Comparison of ENCODE assay signal across 9 mouse cellular contexts in genomic region chr7:25274571-25274970, GRCm38 (mm10). TPM values are rescaled to one million over a fixed set of nuclear protein-coding genes. Genes with fewer than 3 reads are reported as not detected.
DNase-seq lines count a peak whose midpoint lies in the region; ATAC-seq and TF ChIP-seq lines count a peak whose summit lies in the region.
"Had no signal": no experiment of that assay in that cellular context is flagged by ENCODE, and none has a peak within 500 bp of the region (broad histone marks: within the 10 kb centered on the region; RNA-seq: fewer than 3 reads in every experiment).

No protein-coding gene starts in this region.

- no peaks in the 10 kb centered on the region for H3K9me3 ChIP-seq in midbrain, embryonic 13.5 days
- no peaks in the 10 kb centered on the region for H3K9me3 ChIP-seq in midbrain, embryonic 14.5 days (ENCODE audit: control insufficient read depth, low read length)
- no peaks in the 10 kb centered on the region for H3K9me3 ChIP-seq in limb, embryonic 13.5 days
- H3K9me3 ChIP-seq in stomach, postnatal 0 days (ENCODE audit: control insufficient read depth, low read length), result no peaks in the 10 kb centered on the region

- TF ChIP-seq EP300 in stomach, postnatal 0 days (optimal IDR thresholded peaks at IDR 0.05), result no peak

- H3K4me1 ChIP-seq in midbrain, embryonic 13.5 days (replicated peaks), result peaks cover 64% of the 10 kb centered on the region
- peaks cover 27% of the 10 kb centered on the region for H3K4me1 ChIP-seq in midbrain, embryonic 14.5 days (ENCODE audit: control insufficient read depth, insufficient read depth, low read length)
- H3K4me1 ChIP-seq in limb, embryonic 13.5 days, result peaks cover 56% of the 10 kb centered on the region
- peaks cover 3% of the 10 kb centered on the region for H3K4me1 ChIP-seq in stomach, postnatal 0 days (replicated peaks; ENCODE audit: control insufficient read depth, insufficient read depth)

- TF ChIP-seq CTCF in stomach, postnatal 0 days (IDR thresholded peaks at IDR 0.05; ENCODE audit: low read depth), result no peak

- no peak for ATAC-seq in midbrain, embryonic 13.5 days
- ATAC-seq in midbrain, embryonic 14.5 days (ENCODE audit: low FRiP score, low TSS enrichment), result no peak
- 0 out of 2 replicates have a peak, but pooled peaks have one; percentile 18 for ATAC-seq in erythroblast, adult 5-6 weeks (replicated peaks; ENCODE audit: low FRiP score, poor library complexity, severe bottlenecking)
- no peak for ATAC-seq in limb, embryonic 13.5 days (ENCODE audit: low FRiP score, low read depth)
- no peak for ATAC-seq in stomach, postnatal 0 days (ENCODE audit: low FRiP score, low TSS enrichment)

- peak overlapping the region; percentile 44 for H3K9ac ChIP-seq in midbrain, embryonic 13.5 days (replicated peaks)
- H3K9ac ChIP-seq in midbrain, embryonic 14.5 days (replicated peaks; ENCODE audit: low read length), result no peak overlapping the region
- H3K9ac ChIP-seq in limb, embryonic 13.5 days, result no peak overlapping the region; the same call in none of the 2 replicates
- H3K9ac ChIP-seq in stomach, postnatal 0 days (ENCODE audit: low read length), result no peak overlapping the region; the same call in 1 of the 2 replicates

- DNase-seq in midbrain, embryonic 14.5 days, result no peak
- DNase-seq in stomach, postnatal 0 days (ENCODE audit: low spot score), result peak; percentile 22
- DNase-seq in urinary bladder, adult 18-20 months (ENCODE audit: low spot score in 2 of 2), result no peak
- no peak for DNase-seq in layer of hippocampus, adult 9-10 months (ENCODE audit: low spot score)
- DNase-seq: adrenal gland, postnatal 14 days; lung, postnatal 14 days had no signal

- WGBS in midbrain, embryonic 13.5 days, result 73% methylated on average over 5 of the region's 5 CpGs
- WGBS in midbrain, embryonic 14.5 days, result 81% methylated on average over 5 of the region's 5 CpGs
- WGBS in limb, embryonic 13.5 days, result 48% methylated on average over 5 of the region's 5 CpGs
- 28% methylated on average over 5 of the region's 5 CpGs for WGBS in stomach, postnatal 0 days

- no peak overlapping the region for H3K27ac ChIP-seq in midbrain, embryonic 13.5 days
- no peak overlapping the region for H3K27ac ChIP-seq in midbrain, embryonic 14.5 days (replicated peaks; ENCODE audit: low read depth, low read length)
- H3K27ac ChIP-seq in limb, embryonic 13.5 days, result peak overlapping the region; percentile 58; the same call in 1 of the 2 replicates
- peak overlapping the region; percentile 78 for H3K27ac ChIP-seq in stomach, postnatal 0 days (replicated peaks)

- H3K4me3 ChIP-seq in midbrain, embryonic 13.5 days (replicated peaks), result no peak overlapping the region
- H3K4me3 ChIP-seq in midbrain, embryonic 14.5 days (replicated peaks; ENCODE audit: low read depth, low read length), result no peak overlapping the region
- no peak overlapping the region for H3K4me3 ChIP-seq in limb, embryonic 13.5 days
- no peak overlapping the region for H3K4me3 ChIP-seq in stomach, postnatal 0 days (ENCODE audit: low read depth, low read length)

- no peaks in the 10 kb centered on the region for H3K27me3 ChIP-seq in midbrain, embryonic 13.5 days
- no peaks in the 10 kb centered on the region for H3K27me3 ChIP-seq in midbrain, embryonic 14.5 days (ENCODE audit: control insufficient read depth, insufficient read depth, low read length)
- no peaks in the 10 kb centered on the region for H3K27me3 ChIP-seq in limb, embryonic 13.5 days
- H3K27me3 ChIP-seq in stomach, postnatal 0 days (ENCODE audit: control insufficient read depth, insufficient read depth, low read length), result no peaks in the 10 kb centered on the region

- no peak overlapping the region for H3K4me2 ChIP-seq in midbrain, embryonic 13.5 days (replicated peaks)
- no peak overlapping the region for H3K4me2 ChIP-seq in midbrain, embryonic 14.5 days (ENCODE audit: low read length)
- peak overlapping the region; percentile 9; the same call in 1 of the 2 replicates for H3K4me2 ChIP-seq in limb, embryonic 13.5 days (replicated peaks)
- H3K4me2 ChIP-seq in stomach, postnatal 0 days (replicated peaks; ENCODE audit: low read depth), result no peak overlapping the region

- H3K36me3 ChIP-seq in midbrain, embryonic 13.5 days, result peaks cover 43% of the 10 kb centered on the region
- peaks cover 32% of the 10 kb centered on the region for H3K36me3 ChIP-seq in midbrain, embryonic 14.5 days (ENCODE audit: control insufficient read depth, insufficient read depth, low read length)
- peaks cover 44% of the 10 kb centered on the region for H3K36me3 ChIP-seq in limb, embryonic 13.5 days
- H3K36me3 ChIP-seq in stomach, postnatal 0 days (ENCODE audit: control insufficient read depth, insufficient read depth, low read length), result peaks cover 15% of the 10 kb centered on the region

RNA-seq across cellular contexts. Expression of gene Cic, which starts 7.1 kb away (rescaled TPM):
- 37.6 and 44.2 TPM in 2 replicates for polyA plus RNA-seq in midbrain, embryonic 13.5 days (2015; fragmentation: Nextera tagmentation; extraction: Ambion mirVana)
- 47.3 and 52.0 TPM in 2 replicates for polyA plus RNA-seq in midbrain, embryonic 14.5 days (2014; fragmentation: Nextera tagmentation; extraction: Ambion mirVana)
- 60.2 and 77.4 TPM in 2 replicates for total RNA-seq in erythroblast, adult 5-6 weeks (2015; ENCODE audit: low replicate concordance)
- 15.3 and 26.6 TPM in 2 replicates for total RNA-seq in erythroblast, adult 5-6 weeks (2017; ENCODE audit: low replicate concordance)
- polyA plus RNA-seq in limb, embryonic 13.5 days (2015; fragmentation: Nextera tagmentation; extraction: Ambion mirVana), result 40.9 and 43.6 TPM in 2 replicates
- polyA plus RNA-seq in stomach, postnatal 0 days (2015; fragmentation: Nextera tagmentation; extraction: Ambion mirVana), result 15.0 and 15.9 TPM in 2 replicates

RNA-seq across cellular contexts. Expression of gene Pafah1b3, which starts 23.2 kb away (rescaled TPM):
- 665 and 668 TPM in 2 replicates for polyA plus RNA-seq in midbrain, embryonic 13.5 days (2015; fragmentation: Nextera tagmentation; extraction: Ambion mirVana)
- polyA plus RNA-seq in midbrain, embryonic 14.5 days (2014; fragmentation: Nextera tagmentation; extraction: Ambion mirVana), result 630 and 836 TPM in 2 replicates
- total RNA-seq in erythroblast, adult 5-6 weeks (2015; ENCODE audit: low replicate concordance), result 1.9 and 2.9 TPM in 2 replicates
- 0.98 TPM in 1 of 2 replicates, not detected in the other for total RNA-seq in erythroblast, adult 5-6 weeks (2017; ENCODE audit: low replicate concordance)
- polyA plus RNA-seq in limb, embryonic 13.5 days (2015; fragmentation: Nextera tagmentation; extraction: Ambion mirVana), result 281 and 307 TPM in 2 replicates
- 125 and 126 TPM in 2 replicates for polyA plus RNA-seq in stomach, postnatal 0 days (2015; fragmentation: Nextera tagmentation; extraction: Ambion mirVana)

RNA-seq across cellular contexts. Expression of gene Erf, which starts 24.0 kb away (rescaled TPM):
- polyA plus RNA-seq in midbrain, embryonic 13.5 days (2015; fragmentation: Nextera tagmentation; extraction: Ambion mirVana), result 4.4 and 5.7 TPM in 2 replicates
- 2.2 and 4.8 TPM in 2 replicates for polyA plus RNA-seq in midbrain, embryonic 14.5 days (2014; fragmentation: Nextera tagmentation; extraction: Ambion mirVana)
- 3.3 and 3.6 TPM in 2 replicates for total RNA-seq in erythroblast, adult 5-6 weeks (2015; ENCODE audit: low replicate concordance)
- 2.4 and 2.6 TPM in 2 replicates for total RNA-seq in erythroblast, adult 5-6 weeks (2017; ENCODE audit: low replicate concordance)
- 25.6 and 26.6 TPM in 2 replicates for polyA plus RNA-seq in limb, embryonic 13.5 days (2015; fragmentation: Nextera tagmentation; extraction: Ambion mirVana)
- 8.1 and 8.8 TPM in 2 replicates for polyA plus RNA-seq in stomach, postnatal 0 days (2015; fragmentation: Nextera tagmentation; extraction: Ambion mirVana)

RNA-seq across cellular contexts. Expression of gene Prr19, which starts 26.6 kb away (rescaled TPM):
- 2.1 and 3.1 TPM in 2 replicates for polyA plus RNA-seq in midbrain, embryonic 13.5 days (2015; fragmentation: Nextera tagmentation; extraction: Ambion mirVana)
- polyA plus RNA-seq in midbrain, embryonic 14.5 days (2014; fragmentation: Nextera tagmentation; extraction: Ambion mirVana), result 3.0 and 3.2 TPM in 2 replicates
- not detected in 2 replicates for total RNA-seq in erythroblast, adult 5-6 weeks (2015; ENCODE audit: low replicate concordance)
- not detected in 2 replicates for total RNA-seq in erythroblast, adult 5-6 weeks (2017; ENCODE audit: low replicate concordance)
- 0.91 and 1.1 TPM in 2 replicates for polyA plus RNA-seq in limb, embryonic 13.5 days (2015; fragmentation: Nextera tagmentation; extraction: Ambion mirVana)
- polyA plus RNA-seq in stomach, postnatal 0 days (2015; fragmentation: Nextera tagmentation; extraction: Ambion mirVana), result 0.07 TPM in 1 of 2 replicates, not detected in the other
- total RNA-seq: adrenal gland, postnatal 14 days had no signal

RNA-seq across cellular contexts. Expression of gene Tmem145, which starts 31.3 kb away (rescaled TPM):
- 41.1 and 47.1 TPM in 2 replicates for polyA plus RNA-seq in midbrain, embryonic 13.5 days (2015; fragmentation: Nextera tagmentation; extraction: Ambion mirVana)
- 68.6 and 77.8 TPM in 2 replicates for polyA plus RNA-seq in midbrain, embryonic 14.5 days (2014; fragmentation: Nextera tagmentation; extraction: Ambion mirVana)
- not detected in 2 replicates for total RNA-seq in erythroblast, adult 5-6 weeks (2015; ENCODE audit: low replicate concordance)
- not detected in 2 replicates for total RNA-seq in erythroblast, adult 5-6 weeks (2017; ENCODE audit: low replicate concordance)
- 1.5 and 1.9 TPM in 2 replicates for polyA plus RNA-seq in limb, embryonic 13.5 days (2015; fragmentation: Nextera tagmentation; extraction: Ambion mirVana)
- 0.67 and 1.1 TPM in 2 replicates for polyA plus RNA-seq in stomach, postnatal 0 days (2015; fragmentation: Nextera tagmentation; extraction: Ambion mirVana)

Comparison
In these comparisons a context has a peak if more than half of its experiments do, and no peak if none do; other contexts are left out.
1. H3K27ac ChIP-seq: peak in limb, embryonic 13.5 days (single experiment) and stomach, postnatal 0 days (single experiment); none in midbrain, embryonic 13.5 days (single experiment) and midbrain, embryonic 14.5 days (single experiment).